Mouse (Mus musculus) lung, embryonic 14.5 days (tissue): ENCODE data around the gene Col6a5. TPM values are rescaled to one million over a fixed set of nuclear protein-coding genes. Genes with fewer than 3 reads are reported as not detected.

ENCODE experiments used
- ATAC-seq: fragments of 200-750 bp; cut with Nextera tagmentation; 2 replicates; pipeline ENCODE4 v1.8.0; 2017; ENCODE audit warnings: mild to moderate bottlenecking, moderate TSS enrichment, moderate library complexity; ENCODE audit not compliant: insufficient read depth
- DNase-seq: peaks from one replicate; pipeline ENCODE4 v3.0.0-alpha.2; 2015
- H3K27ac ChIP-seq: fragments of 300-500 bp; sonication (generic); 2 replicates; pipeline ENCODE4 v1.5.1; 2014; ENCODE audit warnings: low read depth, mild to moderate bottlenecking, moderate library complexity
- H3K27me3 ChIP-seq: fragments of 300-500 bp; sonication (generic); 2 replicates; pipeline ENCODE4 v1.6.1; 2014; ENCODE audit warnings: low read length, control low read depth; ENCODE audit not compliant: insufficient read depth
- H3K36me3 ChIP-seq: fragments of 300-500 bp; sonication (generic); 2 replicates; pipeline ENCODE4 v1.6.1; 2014; ENCODE audit warnings: control low read depth; ENCODE audit not compliant: insufficient read depth
- H3K4me1 ChIP-seq: fragments of 300-500 bp; sonication (generic); 2 replicates; pipeline ENCODE4 v1.6.1; 2014; ENCODE audit warnings: antibody characterized with exemption, control low read depth; ENCODE audit not compliant: insufficient read depth
- H3K4me2 ChIP-seq: fragments of 300-500 bp; sonication (generic); 2 replicates; pipeline ENCODE4 v1.6.1; 2014; ENCODE audit warnings: mild to moderate bottlenecking
- H3K4me3 ChIP-seq: fragments of 300-500 bp; sonication (generic); 2 replicates; pipeline ENCODE4 v1.5.1; 2014; ENCODE audit warnings: low read depth, low read length
- H3K9ac ChIP-seq: fragments of 300-500 bp; sonication (generic); 2 replicates; pipeline ENCODE4 v1.6.1; 2014
- H3K9me3 ChIP-seq: fragments of 300-500 bp; sonication (generic); 2 replicates; pipeline ENCODE4 v1.6.1; 2016; ENCODE audit warnings: low read depth, low read length, control low read depth
- CTCF ChIP-seq: IDR thresholded peaks from 2 replicates; pipeline ENCODE4 v1.5.1; 2016; ENCODE audit warnings: antibody characterized with exemption, low read depth
- WGBS: fragments of 180-500 bp; shearing (Covaris S2); extraction: QIAGEN DNeasy Blood & Tissue Kit; methylation state at CpG from one replicate; pipeline ENCODE4 v1.1.7; 2014; 5-methylcytosine and 5-hydroxymethylcytosine counted together
- polyA plus RNA-seq: library from polyadenylated mRNA; unstranded; fragments of >200 nt; fragmentation: Nextera tagmentation; extraction: Ambion mirVana; gene quantifications from 2 replicates; pipeline ENCODE4 v1.2.1, GENCODE M21; 2014

The Col6a5 gene
- polyA plus RNA-seq: 0.04 and 0.24 TPM in 2 replicates

DNA sequence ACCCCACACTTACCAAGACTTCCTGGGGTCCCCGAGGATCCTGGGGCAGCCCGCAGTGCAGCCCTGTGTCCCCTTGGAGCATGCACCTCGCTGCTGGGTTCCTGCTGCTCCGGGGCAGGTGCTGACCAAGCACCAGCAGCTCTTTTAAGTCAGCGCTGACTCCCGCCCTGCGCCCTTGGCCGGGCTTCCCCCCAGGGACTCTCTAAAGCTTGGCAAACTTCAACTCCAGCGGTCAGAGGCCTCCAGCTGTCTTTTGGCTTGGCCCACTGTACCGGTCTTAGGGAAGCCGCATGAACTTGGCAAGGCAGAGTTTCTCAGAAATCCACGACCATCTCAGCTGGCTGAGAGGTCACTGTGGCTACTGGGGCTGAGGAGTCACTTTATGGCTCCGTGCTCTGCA is at the start of gene Col6a5:
Col6a5 (minus strand) TSS at position 111 of the 400 bp plus-strand sequence.
- ATAC-seq: peak; percentile 54; the same call in 1 of the 2 replicates
- no peak within 1 kb of the TSS for H3K9ac ChIP-seq
- WGBS: 8% methylated on average over 13 of the region's 13 CpGs
- peak; percentile 57 for DNase-seq
- H3K9me3 ChIP-seq: no peaks in the 10 kb centered on the region
- no peak within 1 kb of the TSS for H3K4me3 ChIP-seq
- TF ChIP-seq CTCF: no peak
- H3K36me3 ChIP-seq: no peaks in the 10 kb centered on the region
- peak within 1 kb of the TSS; percentile 45 for H3K4me2 ChIP-seq
- no peak within 1 kb of the TSS for H3K27ac ChIP-seq
- no peaks in the 10 kb centered on the region for H3K27me3 ChIP-seq
- no peaks in the 10 kb centered on the region for H3K4me1 ChIP-seq

DNA sequence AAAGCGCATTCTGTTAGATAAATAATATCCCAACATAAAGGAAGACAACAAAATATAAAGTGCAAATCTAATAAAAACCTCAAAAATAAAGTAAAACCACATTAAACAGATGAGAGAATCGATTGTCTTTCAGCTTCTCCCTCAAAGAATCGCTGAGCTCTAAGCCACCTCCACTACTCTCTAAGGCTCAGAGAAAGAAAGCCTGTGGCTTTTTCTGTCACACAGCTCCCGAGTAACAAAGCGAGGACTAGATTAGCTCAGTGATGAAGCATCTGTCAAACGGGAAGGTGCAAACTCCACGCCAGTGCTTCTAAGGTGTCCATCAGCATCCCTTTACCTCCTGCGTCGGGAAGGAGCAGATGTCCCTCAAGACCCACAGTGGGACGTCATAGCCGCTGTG is 37.5 kb upstream of the Col6a5 start:
- WGBS: 46% methylated on average over 11 of the region's 11 CpGs
- no peak for TF ChIP-seq CTCF
- no peaks in the 10 kb centered on the region for H3K4me1 ChIP-seq

DNA sequence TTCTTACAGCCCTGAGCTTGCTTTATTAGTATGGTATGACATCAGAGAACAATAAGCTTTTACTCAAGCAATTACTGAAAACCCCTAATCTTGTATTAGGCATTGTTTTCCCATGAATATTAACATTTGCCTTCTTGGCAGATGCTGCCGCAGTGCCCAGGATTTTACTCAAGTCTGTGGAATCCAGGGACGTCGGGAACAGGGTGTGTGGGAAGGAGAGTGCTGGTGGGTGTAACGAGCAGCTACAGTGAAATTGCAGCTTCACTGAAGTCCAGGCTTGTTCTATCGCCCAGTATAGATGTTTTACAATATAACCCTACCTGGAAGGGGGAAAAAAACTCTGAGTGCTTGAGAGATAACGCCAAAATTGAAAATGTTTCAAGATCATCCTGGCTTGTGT is 32.0 kb upstream of the Col6a5 start:
- H3K4me3 ChIP-seq: no peak overlapping the region
- H3K4me2 ChIP-seq: no peak overlapping the region
- TF ChIP-seq CTCF: no peak
- H3K36me3 ChIP-seq: no peaks in the 10 kb centered on the region
- no peak overlapping the region for H3K9ac ChIP-seq
- ATAC-seq: no peak
- H3K4me1 ChIP-seq: no peaks in the 10 kb centered on the region
- 70% methylated on average over 6 of the region's 6 CpGs for WGBS
- no peaks in the 10 kb centered on the region for H3K27me3 ChIP-seq
- H3K27ac ChIP-seq: no peak overlapping the region
- no peak for DNase-seq
- H3K9me3 ChIP-seq: no peaks in the 10 kb centered on the region

More for the DNA sequence above, 37.5 kb upstream of the Col6a5 start:
- Histone ChIP-seq H3K9ac (no peak overlapping the region), H3K36me3 (no peaks in the 10 kb centered on the region), H3K4me3 (no peak overlapping the region), H3K27ac (no peak overlapping the region), H3K4me2 (no peak overlapping the region), H3K27me3 (no peaks in the 10 kb centered on the region), H3K9me3 (no peaks in the 10 kb centered on the region)
- no peak for DNase-seq
- ATAC-seq: no peak

DNA sequence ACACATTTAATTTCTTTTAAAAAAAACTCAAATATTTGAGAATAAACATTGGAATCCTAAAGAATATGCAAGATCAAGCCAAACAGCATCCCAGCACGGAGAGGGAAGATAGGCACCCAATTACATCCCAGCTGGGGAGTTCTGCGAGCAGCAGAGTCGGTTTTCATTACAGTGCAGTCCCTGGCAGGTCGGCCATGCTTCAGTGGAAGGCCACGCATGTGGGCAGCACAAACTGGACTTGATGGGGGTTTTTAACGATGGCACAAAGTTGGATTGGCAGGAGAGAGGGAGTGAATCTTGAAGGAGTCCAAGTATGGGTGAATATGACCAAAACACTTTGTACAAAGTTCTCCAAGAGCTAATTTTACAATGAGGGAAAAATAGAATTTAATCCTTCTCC is 29.7 kb upstream of the Col6a5 start:
- ATAC-seq: no peak
- Histone ChIP-seq H3K9me3 (no peaks in the 10 kb centered on the region), H3K27me3 (no peaks in the 10 kb centered on the region), H3K36me3 (no peaks in the 10 kb centered on the region), H3K27ac (no peak overlapping the region), H3K9ac (no peak overlapping the region), H3K4me2 (no peak overlapping the region), H3K4me1 (no peaks in the 10 kb centered on the region), H3K4me3 (no peak overlapping the region)
- WGBS: 72% methylated on average over 6 of the region's 6 CpGs
- TF ChIP-seq CTCF: no peak
- DNase-seq: no peak

DNA sequence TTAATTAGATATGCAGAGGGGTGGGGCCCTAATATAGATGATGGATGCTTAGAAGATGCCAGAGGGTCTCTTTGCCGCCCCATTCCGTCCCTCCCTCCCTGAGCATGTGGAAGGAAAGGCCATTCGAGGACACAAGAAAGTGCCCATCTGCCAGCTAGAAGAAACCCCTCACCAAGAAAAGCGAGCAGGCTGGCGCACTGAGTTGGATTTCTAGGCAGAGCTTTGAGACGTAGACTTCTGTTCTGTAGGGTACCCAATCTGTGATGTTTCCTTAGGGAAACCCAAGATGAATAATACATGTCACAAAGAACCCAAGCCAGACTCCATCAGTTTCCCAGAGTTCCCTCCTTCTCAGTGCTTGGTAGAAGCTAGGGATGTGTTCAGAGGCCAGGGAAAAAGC is 29.0 kb upstream of the Col6a5 start:
- no peaks in the 10 kb centered on the region for H3K36me3 ChIP-seq
- 85% methylated on average over 6 of the region's 6 CpGs for WGBS
- DNase-seq: no peak
- TF ChIP-seq CTCF: no peak
- H3K27ac ChIP-seq: no peak overlapping the region
- H3K9me3 ChIP-seq: no peaks in the 10 kb centered on the region
- no peak for ATAC-seq
- no peak overlapping the region for H3K4me2 ChIP-seq
- H3K27me3 ChIP-seq: no peaks in the 10 kb centered on the region
- no peak overlapping the region for H3K4me3 ChIP-seq
- no peak overlapping the region for H3K9ac ChIP-seq
- no peaks in the 10 kb centered on the region for H3K4me1 ChIP-seq

DNA sequence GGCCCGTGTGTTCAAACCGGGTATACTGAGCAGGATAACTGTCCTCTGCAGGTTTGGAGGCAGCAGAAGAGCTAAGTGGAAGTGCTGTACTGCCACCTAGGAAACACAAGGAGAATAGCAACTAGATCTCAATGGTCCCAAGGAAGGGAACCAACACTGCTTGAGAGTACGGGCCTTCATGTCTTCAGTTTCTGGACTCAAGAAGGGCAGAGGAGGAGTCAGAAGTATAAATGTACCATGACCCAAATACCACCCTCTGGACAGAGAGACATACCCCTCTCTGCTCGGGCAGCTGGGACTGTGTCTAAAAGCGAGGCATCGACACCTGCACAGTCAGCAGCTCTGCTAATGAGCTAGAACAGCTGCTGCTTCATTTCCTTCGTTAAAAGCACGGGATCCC is 27.7 kb upstream of the Col6a5 start:
- WGBS: 61% methylated on average over 8 of the region's 8 CpGs
- Histone ChIP-seq H3K27ac (no peak overlapping the region), H3K4me2 (no peak overlapping the region), H3K36me3 (no peaks in the 10 kb centered on the region), H3K27me3 (no peaks in the 10 kb centered on the region), H3K9ac (no peak overlapping the region), H3K9me3 (no peaks in the 10 kb centered on the region), H3K4me3 (no peak overlapping the region), H3K4me1 (no peaks in the 10 kb centered on the region)
- peak; percentile 54 for DNase-seq
- TF ChIP-seq CTCF: peak; percentile 74
- ATAC-seq: no peak; the same call in 1 of the 2 replicates

DNA sequence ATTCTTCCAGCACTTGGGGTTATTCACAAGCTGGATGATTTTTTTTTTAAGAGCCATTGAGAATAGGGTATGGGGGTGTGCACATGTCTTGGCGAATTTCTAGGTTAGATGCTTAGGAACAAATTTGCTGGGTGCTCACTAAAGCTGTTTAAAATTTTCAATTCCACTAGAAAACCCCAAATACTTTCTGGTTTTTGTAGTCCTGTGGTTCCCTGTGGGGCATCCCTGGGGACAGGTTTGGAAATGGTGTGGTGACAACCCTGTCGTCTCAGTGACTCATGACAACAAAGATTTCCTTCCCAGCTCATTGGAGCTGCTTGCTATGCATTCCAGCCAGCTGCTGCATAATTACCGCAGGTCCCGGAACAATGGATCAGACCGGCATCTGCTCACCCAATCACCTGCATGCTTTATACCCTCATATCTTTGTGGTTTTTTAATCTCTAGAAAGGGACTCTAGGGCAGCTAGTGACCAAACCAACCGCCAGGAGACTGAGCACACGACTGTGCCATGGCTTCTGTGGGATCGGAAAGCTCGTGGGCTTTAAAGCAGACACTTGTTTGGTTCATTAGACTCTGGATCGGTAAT is 24.6 kb upstream of the Col6a5 start:
- no peak overlapping the region for H3K9ac ChIP-seq
- DNase-seq: no peak
- H3K27me3 ChIP-seq: no peaks in the 10 kb centered on the region
- no peak overlapping the region for H3K4me2 ChIP-seq
- TF ChIP-seq CTCF: no peak
- 43% methylated on average over 10 of the region's 10 CpGs for WGBS
- ATAC-seq: no peak
- no peaks in the 10 kb centered on the region for H3K9me3 ChIP-seq
- H3K4me1 ChIP-seq: no peaks in the 10 kb centered on the region
- H3K36me3 ChIP-seq: no peaks in the 10 kb centered on the region
- H3K4me3 ChIP-seq: no peak overlapping the region
- no peak overlapping the region for H3K27ac ChIP-seq
